Mouse (Mus musculus) mouse trophoblast stem cell (cell line): ENCODE results near the gene Snx25.

Source experiments
- in situ Hi-C, 2 experiments: fragments of 300-500 bp; cut with MseI, MboI; formaldehyde crosslinking; loops; 2 replicates in 1 of 2; 3 replicates in 1 of 2; pipeline ENCODE4 v1.15.1; 2025

Snx25 gene

DNA sequence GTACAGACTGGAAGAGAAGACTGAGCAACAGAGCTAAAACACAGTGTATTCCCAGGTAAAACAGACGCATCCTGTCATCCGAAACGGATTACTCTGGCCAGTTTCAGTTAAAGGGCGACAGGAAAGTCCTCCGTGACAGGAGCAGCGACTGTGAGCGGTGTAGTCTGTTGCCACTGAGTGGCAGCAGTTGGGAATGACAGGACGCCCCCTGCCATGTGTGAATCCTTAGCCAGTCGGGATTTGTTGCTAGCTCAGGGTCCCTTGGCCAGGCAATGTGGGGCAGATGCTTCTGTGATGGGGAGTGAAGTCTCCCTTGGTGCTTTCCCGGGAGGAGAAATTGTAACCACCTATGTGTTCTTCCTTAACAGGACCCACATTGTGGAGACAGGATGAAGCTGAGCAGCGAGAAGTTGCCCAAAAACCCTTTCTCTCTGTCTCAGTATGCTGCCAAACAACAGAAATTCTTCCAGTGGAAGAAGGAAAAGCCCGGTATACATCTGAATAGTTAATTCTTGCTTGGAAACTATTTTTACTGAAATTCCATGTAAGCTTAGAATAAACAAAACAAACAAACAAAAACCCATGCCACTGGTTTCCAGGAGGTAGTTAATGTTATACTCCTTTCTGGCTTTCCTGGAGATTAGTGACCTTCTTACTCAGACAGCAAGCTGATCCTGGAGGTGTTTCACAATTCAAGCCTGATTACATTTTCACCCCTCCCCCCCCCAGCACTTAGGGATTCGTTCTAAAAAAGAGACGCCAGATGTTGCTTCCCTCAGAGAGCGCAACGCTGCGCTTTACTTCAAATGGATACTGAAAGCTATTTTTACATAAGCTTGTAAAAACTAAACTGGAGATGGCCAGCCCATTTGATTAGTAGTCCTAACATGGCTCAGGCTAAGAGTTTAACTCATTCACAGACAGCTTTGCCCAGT lies 140.9 kb downstream of the Snx25 start:
- in situ Hi-C loops = no loop called here

GRCm38 (mm10) chr8:46010306-46010705 lies 141.7 kb downstream of the Snx25 start:
- in situ Hi-C loops = no loop called here

GRCm38 (mm10) chr8:46007050-46007672 lies 144.8 kb downstream of the Snx25 start:
- in situ Hi-C loops = no loop called here

DNA sequence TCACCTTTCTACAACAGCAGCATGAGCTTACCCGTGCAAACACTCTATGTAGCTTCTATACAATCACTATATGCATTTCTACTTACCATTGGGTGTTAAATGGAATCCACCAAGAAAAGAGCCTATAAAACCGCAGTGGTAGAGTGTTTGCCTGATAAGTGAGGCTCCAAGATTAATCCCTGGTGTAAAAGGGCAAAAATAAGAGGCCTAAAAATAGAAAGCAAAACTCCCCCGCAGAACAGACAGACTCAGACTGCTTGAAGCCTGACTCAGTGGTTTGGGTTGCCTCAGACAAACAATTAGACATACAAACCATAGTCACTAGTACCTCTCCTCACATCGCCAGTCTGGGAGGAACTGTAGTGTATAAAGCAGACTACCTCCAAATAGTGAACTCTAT lies 146.4 kb downstream of the Snx25 start, which contains the start of gene Ankrd37:
Ankrd37 (minus strand) TSS at position 112 of the 400 bp plus-strand sequence.
- in situ Hi-C loops = no loop called here

GRCm38 (mm10) chr8:45999784-46000705 lies 151.9 kb downstream of the Snx25 start:
- in situ Hi-C loops = no loop called here

DNA sequence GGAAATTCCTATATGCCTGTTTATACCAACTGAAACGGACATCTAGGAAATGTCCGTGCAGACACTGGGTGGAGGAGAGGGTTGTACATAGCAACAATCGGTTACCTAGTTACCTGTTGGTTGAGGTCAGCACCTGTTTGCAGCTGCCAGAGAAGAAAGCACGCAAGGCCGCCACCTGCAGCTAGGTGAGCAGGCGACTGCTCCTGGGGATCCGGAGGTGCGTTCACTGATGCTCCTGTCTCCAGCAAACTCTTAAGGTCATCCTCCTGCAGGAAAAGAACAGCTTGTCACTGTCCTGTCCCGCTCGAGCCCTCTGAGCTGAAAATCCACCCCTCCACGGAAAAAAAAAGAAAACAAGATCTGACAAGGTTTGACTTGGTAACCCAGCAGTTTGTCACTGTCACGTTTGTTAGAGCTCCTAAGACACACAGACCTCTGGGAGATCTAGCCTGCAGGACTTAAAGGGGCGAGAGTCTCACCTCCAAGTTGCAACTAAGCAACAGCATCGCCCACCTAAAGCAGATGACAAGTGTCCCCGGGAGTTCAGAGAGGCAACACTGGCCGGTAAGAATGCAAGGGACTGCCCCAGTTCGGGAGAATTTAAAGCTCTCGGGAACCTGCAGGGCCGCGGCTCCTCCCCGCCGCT lies 152.7 kb downstream of the Snx25 start, which contains the start of gene Lrp2bp:
Lrp2bp (plus strand) TSS at position 166 of the 646 bp plus-strand sequence.
- in situ Hi-C loops = no loop called here

DNA sequence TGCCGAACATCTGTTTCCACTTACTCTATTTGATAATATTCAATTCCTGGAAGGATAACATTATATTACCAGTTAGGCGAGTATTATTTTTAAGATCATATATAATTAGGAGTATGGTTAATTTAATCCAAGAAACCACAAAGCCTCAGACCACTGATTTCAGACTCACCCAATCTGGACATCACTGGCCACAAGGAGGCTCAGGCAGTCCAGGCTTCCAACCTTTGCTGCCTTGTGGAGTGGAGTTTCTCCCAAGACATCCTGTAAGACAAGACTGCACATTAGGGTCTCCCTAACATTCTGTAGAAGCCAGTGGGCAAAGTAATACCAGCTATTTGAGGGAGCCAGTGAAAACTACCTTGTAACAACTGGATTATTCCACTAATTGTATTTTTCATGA lies 153.7 kb downstream of the Snx25 start:
- in situ Hi-C loops = no loop called here

- in situ Hi-C loops = no loop called here
These were observed 156.4 kb downstream of the Snx25 start for GRCm38 (mm10) chr8:45995576-45995975.

- in situ Hi-C loops = no loop called here
These were observed 157.8 kb downstream of the Snx25 start for GRCm38 (mm10) chr8:45994111-45994510.

DNA sequence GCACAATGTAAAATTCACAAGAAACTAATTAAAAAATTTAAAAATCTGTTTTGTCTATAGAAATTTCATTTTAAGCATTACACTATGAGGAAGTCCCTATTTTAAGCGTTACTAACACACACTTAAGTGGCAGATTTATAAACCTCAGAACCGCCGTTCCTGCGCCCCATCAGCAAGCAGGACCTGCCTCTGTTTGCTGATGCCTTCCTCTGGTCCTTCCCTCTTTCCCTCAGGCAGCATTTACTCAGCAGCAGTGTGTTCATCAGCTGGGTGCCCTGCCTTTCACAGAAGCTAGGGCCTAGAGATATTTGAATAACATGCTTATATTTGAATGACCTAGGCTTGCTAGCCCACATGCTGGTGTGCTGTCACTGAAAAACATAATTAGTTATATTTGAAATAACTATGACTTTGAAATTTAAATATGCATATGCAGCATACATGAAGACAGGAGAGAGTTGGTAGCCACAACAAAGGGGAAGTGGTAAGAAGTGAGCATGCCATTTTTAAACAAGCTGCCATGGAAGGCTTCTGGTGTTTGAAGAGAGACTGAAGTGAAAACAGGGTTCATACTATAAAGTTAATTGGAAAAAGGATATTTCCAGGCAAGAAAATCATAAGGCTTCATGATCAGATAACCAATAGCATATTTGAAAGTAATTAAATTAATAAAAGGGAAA lies 161.2 kb downstream of the Snx25 start:
- in situ Hi-C loops = no loop called here

DNA sequence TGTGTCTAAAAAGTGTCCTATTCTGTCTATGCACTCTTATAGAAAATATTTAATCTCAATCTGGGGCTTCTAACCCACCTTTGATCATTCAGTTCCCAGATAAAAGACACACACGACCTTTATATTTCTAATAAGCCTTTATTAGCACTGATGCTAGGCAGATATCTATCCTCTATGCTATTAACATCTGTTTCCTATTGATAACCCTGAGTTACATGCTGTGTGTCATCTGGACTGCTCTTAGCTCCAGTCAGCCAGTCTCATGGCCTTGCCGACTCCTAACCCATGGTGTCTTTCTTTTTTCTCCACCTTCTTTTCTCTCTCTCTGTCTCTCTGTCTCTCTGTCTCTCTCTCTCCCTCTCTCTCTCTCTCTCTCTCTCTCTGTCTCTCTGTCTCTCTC lies 163.8 kb downstream of the Snx25 start:
- in situ Hi-C loops = no loop called here

- in situ Hi-C loops = no loop called here
These were observed 165.3 kb downstream of the Snx25 start for GRCm38 (mm10) chr8:45986665-45987064.
